Mouse (Mus musculus) MEL-GATA-1-ER (cell line): ENCODE results near the gene Asic1.

ENCODE experiments used
- DNase-seq: peaks from one replicate; pipeline ENCODE4 v3.0.0-alpha.2; 2012; ENCODE audit warnings: low read depth; ENCODE audit errors: extremely low read depth

The Asic1 gene

GRCm38 (mm10) chr15:99670154-99670821 lies at the start of gene Asic1:
TSS of gene Asic1 (plus strand) at chr15:99670368.
- no peak for DNase-seq

GRCm38 (mm10) chr15:99622063-99622462 lies 48.1 kb upstream of the Asic1 start:
- no peak for DNase-seq

- peak; percentile 36 for DNase-seq
Measured at GRCm38 (mm10) chr15:99631618-99632017, 38.5 kb upstream of the Asic1 start.

GRCm38 (mm10) chr15:99634702-99635101 lies 35.5 kb upstream of the Asic1 start:
- no peak for DNase-seq

- DNase-seq, result no peak
Measured at GRCm38 (mm10) chr15:99637405-99638123, 32.6 kb upstream of the Asic1 start.

GRCm38 (mm10) chr15:99638124-99638485 lies 32.1 kb upstream of the Asic1 start:
- no peak for DNase-seq

- no peak for DNase-seq
Measured at GRCm38 (mm10) chr15:99642622-99643021, 27.5 kb upstream of the Asic1 start.

GRCm38 (mm10) chr15:99643832-99644231 lies 26.3 kb upstream of the Asic1 start:
- no peak for DNase-seq

- no peak for DNase-seq
Measured at GRCm38 (mm10) chr15:99644776-99645175, 25.4 kb upstream of the Asic1 start.

GRCm38 (mm10) chr15:99648326-99648725 lies 21.8 kb upstream of the Asic1 start:
- no peak for DNase-seq

- DNase-seq, result no peak
Measured at GRCm38 (mm10) chr15:99649067-99649761, 21.0 kb upstream of the Asic1 start.

- no peak for DNase-seq
Measured at GRCm38 (mm10) chr15:99650304-99650703, 19.9 kb upstream of the Asic1 start.

- DNase-seq, result peak; percentile 98
Measured at GRCm38 (mm10) chr15:99651163-99651872, 18.9 kb upstream of the Asic1 start, which contains the start of gene Racgap1. TSS of gene Racgap1 (minus strand) at chr15:99651656.

GRCm38 (mm10) chr15:99651984-99652872 lies 17.9 kb upstream of the Asic1 start:
- peak; percentile 50 for DNase-seq

GRCm38 (mm10) chr15:99653291-99653690 lies 16.9 kb upstream of the Asic1 start:
- no peak for DNase-seq

- no peak for DNase-seq
Measured at GRCm38 (mm10) chr15:99653876-99654275, 16.3 kb upstream of the Asic1 start.

GRCm38 (mm10) chr15:99655956-99656355 lies 14.2 kb upstream of the Asic1 start:
- DNase-seq, result no peak

- peak; percentile 47 for DNase-seq
Measured at GRCm38 (mm10) chr15:99658437-99658836, 11.7 kb upstream of the Asic1 start.

- DNase-seq, result no peak
Measured at GRCm38 (mm10) chr15:99661121-99661830, 8.9 kb upstream of the Asic1 start.

GRCm38 (mm10) chr15:99662371-99662770 lies 7.8 kb upstream of the Asic1 start:
- peak; percentile 88 for DNase-seq
